Mouse (Mus musculus) cortical plate, adult 2 months (tissue): ENCODE measurements at regions not wholly inside any gene's neighbourhood (a gene's known extent, or its start where the extent isn't known, plus 50 kb on each side); places are given as distances from the start of the nearest gene placed in this dataset.

Experiments used
- CTCF ChIP-seq: fragments of 200-500 bp; IDR thresholded peaks from 2 replicates; pipeline ENCODE4 v1.5.1; 2011; ENCODE audit warnings: mild to moderate bottlenecking, control low read depth, low read length; ENCODE audit not compliant: insufficient read depth; ENCODE audit errors: extremely low read depth
- POLR2A ChIP-seq: fragments of 200-500 bp; IDR thresholded peaks from 2 replicates; pipeline ENCODE4 v1.6.1; 2011; ENCODE audit warnings: mild to moderate bottlenecking, low read length, control low read depth; ENCODE audit not compliant: insufficient read depth; ENCODE audit errors: extremely low read depth

GRCm38 (mm10) chr2:11396835-11397234 is 157.0 kb downstream of the Pfkfb3 start:
- TF ChIP-seq CTCF: no peak
- TF ChIP-seq POLR2A: no peak
